Mouse (Mus musculus) limb, embryonic 10.5 days (tissue): ENCODE measurements around the gene Magea1. TPM values are rescaled to one million over a fixed set of nuclear protein-coding genes. Genes with fewer than 3 reads are reported as not detected.
"Not testable (repeated sequence)": the region's sequence is repeated elsewhere in the genome, so short reads cannot be mapped to it uniquely, and the experiment has no call there.

Experiments
- DNase-seq: peaks from one replicate; pipeline ENCODE4 v3.0.0-alpha.2; 2017; ENCODE audit warnings: low spot score
- H3K27ac ChIP-seq: fragments of 300-500 bp; sonication (generic); 2 replicates; pipeline ENCODE4 v1.5.1; 2016; ENCODE audit warnings: mild to moderate bottlenecking
- H3K27me3 ChIP-seq: fragments of 300-500 bp; sonication (generic); 2 replicates; pipeline ENCODE4 v1.6.1; 2016; ENCODE audit warnings: low read depth, mild to moderate bottlenecking; ENCODE audit not compliant: poor library complexity, severe bottlenecking
- H3K36me3 ChIP-seq: fragments of 300-500 bp; sonication (generic); 2 replicates; pipeline ENCODE4 v1.6.1; 2016; ENCODE audit warnings: mild to moderate bottlenecking, moderate library complexity
- H3K4me1 ChIP-seq: fragments of 300-500 bp; sonication (generic); 2 replicates; pipeline ENCODE4 v1.6.1; 2016
- H3K4me3 ChIP-seq: fragments of 300-500 bp; sonication (generic); 2 replicates; pipeline ENCODE4 v1.5.1; 2016; ENCODE audit warnings: mild to moderate bottlenecking, moderate library complexity
- H3K9me3 ChIP-seq: fragments of 300-500 bp; sonication (generic); replicated peaks from 2 replicates; pipeline ENCODE4 v1.6.1; 2016; ENCODE audit warnings: mild to moderate bottlenecking
- WGBS: fragments of 180-500 bp; shearing (Covaris S2); methylation state at CpG from one replicate; pipeline ENCODE4 v1.1.7; 2016; 5-methylcytosine and 5-hydroxymethylcytosine counted together
- polyA plus RNA-seq: library from polyadenylated mRNA; unstranded; fragments of >200 nt; fragmentation: Nextera tagmentation; extraction: Ambion mirVana; gene quantifications from 2 replicates; pipeline ENCODE4 v1.2.1, GENCODE M21; 2016

The Magea1 gene
- not detected in 2 replicates for polyA plus RNA-seq

GRCm38 (mm10) chrX:155089693-155090092 is at the start of gene Magea1:
Gene Magea1 (minus strand): TSS chrX:155089793.
- not testable (repeated sequence) for H3K4me1 ChIP-seq, H3K27me3 ChIP-seq, H3K4me3 ChIP-seq, H3K9me3 ChIP-seq, H3K36me3 ChIP-seq, H3K27ac ChIP-seq, DNase-seq
- 83% methylated on average over 1 of the region's 2 CpGs for WGBS

- not testable (repeated sequence) for H3K9me3 ChIP-seq, H3K36me3 ChIP-seq, H3K27ac ChIP-seq, DNase-seq, H3K4me1 ChIP-seq, H3K27me3 ChIP-seq, H3K4me3 ChIP-seq
- WGBS, result 77% methylated on average over 3 of the region's 3 CpGs
These were observed 38.7 kb upstream of the Magea1 start, which contains the start of gene Cldn34b2 for GRCm38 (mm10) chrX:155128312-155128711. Gene Cldn34b2 (minus strand): TSS chrX:155128412.

- Histone ChIP-seq H3K4me1 (no peaks in the 10 kb centered on the region), H3K27ac (no peak overlapping the region), H3K4me3 (no peak overlapping the region), H3K36me3 (no peaks in the 10 kb centered on the region), H3K27me3 (no peaks in the 10 kb centered on the region), H3K9me3 (no peaks in the 10 kb centered on the region)
- DNase-seq, result no peak
These were observed 8.4 kb upstream of the Magea1 start for GRCm38 (mm10) chrX:155098024-155098423.

- H3K4me1 ChIP-seq, DNase-seq, H3K27me3 ChIP-seq, H3K36me3 ChIP-seq, H3K4me3 ChIP-seq, H3K27ac ChIP-seq, H3K9me3 ChIP-seq: not testable (repeated sequence)
- WGBS, result 79% methylated on average over 3 of the region's 4 CpGs
These were observed 4.0 kb upstream of the Magea1 start, which contains the start of gene Magea2 for GRCm38 (mm10) chrX:155093566-155093965. Gene Magea2 (minus strand): TSS chrX:155093666.

GRCm38 (mm10) chrX:155063045-155063444 is 26.5 kb downstream of the Magea1 start, which contains the start of gene Magea5:
Gene Magea5 (minus strand): TSS chrX:155063145.
- not testable (repeated sequence) for H3K36me3 ChIP-seq, DNase-seq, H3K4me1 ChIP-seq, H3K27me3 ChIP-seq, H3K4me3 ChIP-seq, H3K9me3 ChIP-seq, H3K27ac ChIP-seq
- WGBS, result 94% methylated on average over 16 of the region's 16 CpGs

Other genes with a start within 250 kb of the Magea1 start
- not detected in 2 replicates for gene Cldn34b1, start 199.5 kb downstream of the Magea1 start, polyA plus RNA-seq
- not detected in 2 replicates for gene Magea6, start 153.8 kb downstream of the Magea1 start, polyA plus RNA-seq
- not detected in 2 replicates for gene Magea3, start 140.3 kb downstream of the Magea1 start, polyA plus RNA-seq
- gene Magea8, start 93.9 kb downstream of the Magea1 start, polyA plus RNA-seq, result not detected in 2 replicates
- not detected in 2 replicates for gene Magea5, start 26.6 kb downstream of the Magea1 start, polyA plus RNA-seq
- gene Magea2, start 3.9 kb upstream of the Magea1 start, polyA plus RNA-seq, result not detected in 2 replicates
- not detected in 2 replicates for gene Cldn34b2, start 38.6 kb upstream of the Magea1 start, polyA plus RNA-seq
- gene Sat1, start 126.7 kb upstream of the Magea1 start, polyA plus RNA-seq, result 50.8 and 58.7 TPM in 2 replicates
- 14.8 and 16.9 TPM in 2 replicates for gene Acot9, start 172.7 kb upstream of the Magea1 start, polyA plus RNA-seq